Mouse (Mus musculus): ENCODE measurements around the gene Fgf4. TPM values are rescaled to one million over a fixed set of nuclear protein-coding genes. Genes with fewer than 3 reads are reported as not detected.

The Fgf4 gene
- polyA plus RNA-seq, 1 experiment = not detected

DNA sequence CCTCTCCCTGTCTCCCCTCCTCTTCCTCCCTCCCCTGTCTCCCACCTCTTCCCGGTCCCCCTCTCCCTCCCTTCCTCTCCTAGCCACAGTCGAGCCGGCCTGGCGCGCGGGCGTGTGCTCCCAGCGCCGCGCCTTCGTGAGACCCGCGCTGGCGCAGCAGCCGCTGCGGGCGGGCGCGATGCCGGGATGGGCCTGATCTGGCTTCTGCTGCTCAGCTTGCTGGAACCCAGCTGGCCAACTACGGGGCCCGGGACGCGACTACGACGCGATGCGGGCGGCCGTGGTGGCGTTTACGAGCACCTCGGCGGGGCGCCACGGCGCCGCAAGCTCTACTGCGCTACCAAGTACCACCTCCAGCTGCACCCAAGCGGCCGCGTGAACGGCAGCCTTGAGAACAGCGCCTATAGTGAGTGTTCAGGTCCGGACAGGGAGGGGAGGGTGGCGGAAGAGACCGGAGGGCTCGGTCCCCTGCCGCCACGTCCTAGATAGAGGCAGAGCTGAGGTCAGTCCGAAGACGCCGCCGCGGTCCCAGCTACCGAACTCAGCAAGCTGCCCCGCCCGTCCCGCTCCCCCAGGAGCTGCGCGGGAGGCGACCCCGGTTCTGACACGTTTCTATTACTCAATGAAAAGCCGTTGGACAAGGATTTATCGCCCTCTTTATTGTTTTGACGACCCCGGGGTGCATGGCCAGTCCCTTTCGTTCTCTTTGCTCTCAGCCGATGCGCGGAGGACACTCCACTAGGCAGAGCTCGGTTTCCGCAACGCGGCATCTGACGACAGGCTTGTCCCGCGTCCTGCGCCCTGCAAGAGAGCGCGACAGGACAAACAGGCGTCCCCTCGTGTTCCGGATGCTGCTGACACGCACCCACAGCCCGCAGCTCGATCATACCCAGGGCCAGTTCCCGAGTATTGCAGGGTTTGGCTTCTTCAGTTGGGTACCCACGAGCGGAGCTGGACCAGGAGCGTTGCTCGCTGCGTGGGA lies 8.4 kb upstream of the Fgf4 start:
- Histone ChIP-seq H3K27me3 (ENCODE audit: control insufficient read depth) (peaks cover 91% of the 10 kb centered on the region), H3K36me3 (ENCODE audit: control insufficient read depth) (no peaks in the 10 kb centered on the region), H3K4me3 (replicated peaks) (no peak overlapping the region), H3K9me3 (ENCODE audit: control insufficient read depth, low read length) (peaks cover 2% of the 10 kb centered on the region; the same call in 1 of the 2 replicates), H3K4me1 (ENCODE audit: control insufficient read depth) (peaks cover 1% of the 10 kb centered on the region; the same call in 1 of the 2 replicates)
- TF ChIP-seq GATA1 (IDR thresholded peaks at IDR 0.05; ENCODE audit: low read length) = no peak
- TF ChIP-seq TAL1 (IDR thresholded peaks at IDR 0.05; ENCODE audit: low read length) = no peak

GRCm38 (mm10) chr7:144846158-144846557 lies 1.0 kb upstream of the Fgf4 start:
- Histone ChIP-seq H3K36me3 (ENCODE audit: control insufficient read depth) (no peaks in the 10 kb centered on the region), H3K27me3 (ENCODE audit: control insufficient read depth) (peaks cover 30% of the 10 kb centered on the region), H3K4me3 (replicated peaks) (no peak overlapping the region), H3K9me3 (ENCODE audit: control insufficient read depth, low read length) (no peaks in the 10 kb centered on the region), H3K4me1 (ENCODE audit: control insufficient read depth) (no peaks in the 10 kb centered on the region)
- TF ChIP-seq GATA1 (IDR thresholded peaks at IDR 0.05; ENCODE audit: low read length) = no peak
- no peak for TF ChIP-seq TAL1 (IDR thresholded peaks at IDR 0.05; ENCODE audit: low read length)

GRCm38 (mm10) chr7:144851321-144851720 lies 4.2 kb downstream of the Fgf4 start:
- Histone ChIP-seq H3K36me3 (ENCODE audit: control insufficient read depth) (no peaks in the 10 kb centered on the region), H3K27me3 (ENCODE audit: control insufficient read depth) (peaks cover 4% of the 10 kb centered on the region; the same call in 1 of the 2 replicates), H3K9me3 (ENCODE audit: control insufficient read depth, low read length) (no peaks in the 10 kb centered on the region), H3K4me1 (ENCODE audit: control insufficient read depth) (no peaks in the 10 kb centered on the region), H3K4me3 (replicated peaks) (no peak overlapping the region)
- TF ChIP-seq GATA1 (IDR thresholded peaks at IDR 0.05; ENCODE audit: low read length) (no peak), TAL1 (IDR thresholded peaks at IDR 0.05; ENCODE audit: low read length) (no peak)

GRCm38 (mm10) chr7:144854966-144855365 lies 7.8 kb downstream of the Fgf4 start:
- H3K27me3 ChIP-seq (ENCODE audit: control insufficient read depth) = peaks cover 21% of the 10 kb centered on the region
- no peak overlapping the region for H3K4me3 ChIP-seq (replicated peaks)
- no peaks in the 10 kb centered on the region for H3K36me3 ChIP-seq (ENCODE audit: control insufficient read depth)
- no peaks in the 10 kb centered on the region for H3K4me1 ChIP-seq (ENCODE audit: control insufficient read depth)
- no peaks in the 10 kb centered on the region for H3K9me3 ChIP-seq (ENCODE audit: control insufficient read depth, low read length)
- TF ChIP-seq GATA1 (IDR thresholded peaks at IDR 0.05; ENCODE audit: low read length) = no peak
- TF ChIP-seq TAL1 (IDR thresholded peaks at IDR 0.05; ENCODE audit: low read length) = no peak

DNA sequence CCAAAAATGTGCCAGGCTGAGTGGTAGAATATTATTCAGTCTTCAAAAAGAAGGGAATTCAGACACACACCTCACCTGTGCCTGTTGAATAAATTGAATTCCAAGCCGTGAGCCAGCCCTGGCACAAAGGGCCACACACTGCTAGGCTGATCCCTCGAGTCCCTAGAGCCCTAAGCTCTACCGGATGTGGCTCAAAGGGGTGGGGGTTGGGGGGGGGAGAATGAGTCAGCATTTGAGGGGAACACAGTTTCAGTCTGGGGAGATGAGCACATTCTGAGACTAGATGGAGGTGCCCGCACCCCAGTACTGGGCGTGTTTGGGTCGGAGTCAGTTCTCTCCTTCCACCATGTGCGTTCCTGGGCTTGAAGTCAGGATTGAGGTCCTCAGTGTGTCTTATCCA lies 10.0 kb downstream of the Fgf4 start:
- TF ChIP-seq GATA1 (IDR thresholded peaks at IDR 0.05; ENCODE audit: low read length) = no peak
- no peak for TF ChIP-seq TAL1 (IDR thresholded peaks at IDR 0.05; ENCODE audit: low read length)
- H3K9me3 ChIP-seq (ENCODE audit: control insufficient read depth, low read length) = peaks cover 6% of the 10 kb centered on the region; the same call in 1 of the 2 replicates
- no peaks in the 10 kb centered on the region for H3K36me3 ChIP-seq (ENCODE audit: control insufficient read depth)
- H3K4me1 ChIP-seq (ENCODE audit: control insufficient read depth) = no peaks in the 10 kb centered on the region
- H3K27me3 ChIP-seq (ENCODE audit: control insufficient read depth) = peaks cover 42% of the 10 kb centered on the region
- H3K4me3 ChIP-seq (replicated peaks) = no peak overlapping the region

DNA sequence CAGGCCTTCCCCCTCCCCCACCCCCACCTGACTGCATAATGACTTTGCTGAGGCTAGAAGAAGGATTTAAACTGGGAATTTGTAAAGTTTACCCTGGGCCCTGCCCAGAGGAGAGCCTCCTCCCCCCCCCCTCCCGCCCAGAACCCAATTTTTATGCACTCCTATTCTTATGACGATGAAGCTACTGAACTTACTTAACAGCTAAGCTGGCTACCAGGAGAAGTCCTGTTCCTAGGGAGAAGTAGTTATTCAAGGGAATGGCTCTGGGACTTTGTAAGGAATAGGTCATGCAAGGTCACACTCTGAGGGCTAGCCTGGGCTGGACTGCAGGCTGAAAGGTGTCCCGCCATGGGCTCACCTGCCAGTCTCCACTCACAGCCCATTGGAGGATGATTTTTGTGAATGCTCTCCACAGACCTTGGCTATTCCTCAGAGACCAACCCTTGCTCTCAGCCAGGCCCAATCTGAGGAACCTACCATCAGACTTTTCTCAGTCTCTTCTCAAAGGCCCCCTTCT lies 10.7 kb downstream of the Fgf4 start:
- H3K27me3 ChIP-seq (ENCODE audit: control insufficient read depth) = peaks cover 49% of the 10 kb centered on the region
- no peaks in the 10 kb centered on the region for H3K36me3 ChIP-seq (ENCODE audit: control insufficient read depth)
- H3K4me3 ChIP-seq (replicated peaks) = no peak overlapping the region
- peaks cover 6% of the 10 kb centered on the region; the same call in 1 of the 2 replicates for H3K9me3 ChIP-seq (ENCODE audit: control insufficient read depth, low read length)
- H3K4me1 ChIP-seq (ENCODE audit: control insufficient read depth) = no peaks in the 10 kb centered on the region
- TF ChIP-seq TAL1 (IDR thresholded peaks at IDR 0.05; ENCODE audit: low read length) = no peak
- no peak for TF ChIP-seq GATA1 (IDR thresholded peaks at IDR 0.05; ENCODE audit: low read length)

- Histone ChIP-seq H3K9me3 (ENCODE audit: control insufficient read depth, low read length) (peaks cover 6% of the 10 kb centered on the region; the same call in 1 of the 2 replicates), H3K4me1 (ENCODE audit: control insufficient read depth) (no peaks in the 10 kb centered on the region), H3K36me3 (ENCODE audit: control insufficient read depth) (no peaks in the 10 kb centered on the region), H3K4me3 (replicated peaks) (no peak overlapping the region), H3K27me3 (ENCODE audit: control insufficient read depth) (peaks cover 57% of the 10 kb centered on the region)
- TF ChIP-seq GATA1 (IDR thresholded peaks at IDR 0.05; ENCODE audit: low read length) (no peak), TAL1 (IDR thresholded peaks at IDR 0.05; ENCODE audit: low read length) (no peak)
These were observed 11.5 kb downstream of the Fgf4 start for GRCm38 (mm10) chr7:144858702-144859101.

DNA sequence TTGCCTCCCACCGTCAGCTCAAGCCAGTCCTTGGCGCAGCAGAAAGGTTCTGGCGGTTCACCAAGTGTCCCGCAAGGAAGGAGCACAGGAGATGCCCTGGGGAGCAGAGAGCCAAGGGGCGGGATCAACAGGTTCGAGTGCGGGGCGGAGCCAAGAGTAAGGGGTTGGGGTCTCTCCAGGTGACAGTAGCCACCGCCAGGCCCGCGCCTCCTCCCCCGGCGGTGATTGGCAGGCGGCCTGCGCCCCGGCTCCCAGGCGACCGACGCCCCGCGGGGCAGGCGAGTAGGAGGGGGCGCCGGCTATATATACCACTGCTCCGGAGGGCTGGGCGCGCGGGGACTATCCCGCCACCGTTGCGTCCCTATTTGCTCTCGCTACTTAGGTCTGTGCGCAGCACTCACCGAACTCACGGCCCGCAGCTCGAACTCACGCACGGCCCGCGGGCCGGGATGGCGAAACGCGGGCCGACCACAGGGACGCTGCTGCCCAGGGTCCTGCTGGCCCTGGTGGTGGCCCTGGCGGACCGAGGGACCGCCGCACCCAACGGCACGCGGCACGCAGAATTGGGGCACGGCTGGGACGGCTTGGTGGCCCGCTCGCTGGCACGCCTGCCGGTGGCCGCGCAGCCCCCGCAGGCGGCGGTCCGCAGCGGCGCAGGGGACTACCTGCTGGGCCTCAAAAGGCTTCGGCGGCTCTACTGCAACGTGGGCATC lies 14.0 kb downstream of the Fgf4 start:
- no peak overlapping the region for H3K4me3 ChIP-seq (replicated peaks)
- peaks cover 6% of the 10 kb centered on the region; the same call in 1 of the 2 replicates for H3K9me3 ChIP-seq (ENCODE audit: control insufficient read depth, low read length)
- peaks cover 76% of the 10 kb centered on the region for H3K27me3 ChIP-seq (ENCODE audit: control insufficient read depth)
- no peaks in the 10 kb centered on the region for H3K4me1 ChIP-seq (ENCODE audit: control insufficient read depth)
- TF ChIP-seq GATA1 (IDR thresholded peaks at IDR 0.05; ENCODE audit: low read length) = no peak
- no peak for TF ChIP-seq TAL1 (IDR thresholded peaks at IDR 0.05; ENCODE audit: low read length)
- no peaks in the 10 kb centered on the region for H3K36me3 ChIP-seq (ENCODE audit: control insufficient read depth)

DNA sequence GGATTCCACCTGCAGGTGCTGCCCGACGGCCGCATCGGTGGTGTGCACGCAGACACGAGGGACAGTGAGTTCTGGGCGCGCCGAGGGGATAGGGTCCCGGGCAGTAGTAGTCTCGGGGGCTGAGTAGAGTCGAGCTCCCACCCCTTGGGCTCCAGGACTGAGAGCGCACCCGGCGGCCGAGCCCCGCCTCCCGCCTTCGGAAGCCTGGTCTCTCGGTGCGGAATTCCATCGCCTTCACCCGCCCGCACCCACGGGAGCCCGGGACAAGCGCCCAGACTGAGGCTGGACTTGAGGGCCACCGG lies 14.6 kb downstream of the Fgf4 start:
- H3K4me3 ChIP-seq (replicated peaks) = no peak overlapping the region
- no peaks in the 10 kb centered on the region for H3K4me1 ChIP-seq (ENCODE audit: control insufficient read depth)
- H3K36me3 ChIP-seq (ENCODE audit: control insufficient read depth) = no peaks in the 10 kb centered on the region
- peaks cover 6% of the 10 kb centered on the region; the same call in 1 of the 2 replicates for H3K9me3 ChIP-seq (ENCODE audit: control insufficient read depth, low read length)
- no peak for TF ChIP-seq GATA1 (IDR thresholded peaks at IDR 0.05; ENCODE audit: low read length)
- no peak for TF ChIP-seq TAL1 (IDR thresholded peaks at IDR 0.05; ENCODE audit: low read length)
- peaks cover 80% of the 10 kb centered on the region for H3K27me3 ChIP-seq (ENCODE audit: control insufficient read depth)

Measured in erythroblast, embryonic 14.5 days (primary cell).